Mouse (Mus musculus) liver, postnatal 0 days (tissue): Measurements from ENCODE around the gene Duoxa1.

ENCODE experiments used
- CTCF ChIP-seq: sonication (generic); IDR thresholded peaks from 2 replicates; pipeline ENCODE4 v1.5.1; 2016; ENCODE audit warnings: antibody characterized with exemption, low read depth
- EP300 ChIP-seq: IDR thresholded peaks from 2 replicates; pipeline ENCODE4 v1.6.1; 2016; ENCODE audit warnings: antibody characterized with exemption, low read depth, mild to moderate bottlenecking

DNA sequence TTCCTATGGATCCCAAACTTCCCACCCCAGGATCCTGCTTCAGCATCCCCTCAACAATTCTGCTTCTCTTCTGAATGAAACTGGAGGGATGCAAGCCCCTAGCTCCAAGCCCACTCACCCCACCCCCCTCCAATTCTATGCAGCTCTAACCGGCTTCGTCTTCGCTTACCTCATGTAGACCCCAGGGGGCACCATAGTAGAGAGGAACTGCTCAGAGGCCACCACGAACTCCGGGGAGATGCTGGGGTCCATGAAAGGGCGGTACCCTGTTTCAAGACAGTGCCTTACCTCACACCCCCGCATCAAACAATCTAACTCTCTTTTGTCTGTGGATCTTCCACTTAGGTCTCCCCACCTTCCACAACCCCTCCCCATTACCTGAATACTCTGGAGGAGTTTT, 18.6 kb downstream of the Duoxa1 start:
- TF ChIP-seq CTCF = peak; percentile 18; the same call in 1 of the 2 replicates
- TF ChIP-seq EP300 = no peak
